Mouse (Mus musculus) left cerebral cortex, adult 18-20 months (tissue): ENCODE results near the gene Gm6904. TPM values are rescaled to one million over a fixed set of nuclear protein-coding genes. Genes with fewer than 3 reads are reported as not detected.

Experiments
- total RNA-seq, 2 experiments: library from RNA; stranded (reverse); gene quantifications; 2 replicates each; pipeline ENCODE4 v1.2.3; 2021

Gene Gm6904
- total RNA-seq, 2 experiments from 2014 or later = not detected

Other genes with a start within 250 kb of the Gm6904 start
- not detected for gene 1700129C05Rik, start 117.3 kb downstream of the Gm6904 start, total RNA-seq
- not detected for gene Gm5142, start 81.5 kb downstream of the Gm6904 start, total RNA-seq
- 10 to 100 TPM; 31.1 to 32.0 TPM for gene Rcbtb1, start 59.0 kb downstream of the Gm6904 start, total RNA-seq
- gene Phf11a, start 37.3 kb upstream of the Gm6904 start, total RNA-seq = not detected
- under 1 TPM; 0.60 to 0.82 TPM for gene Phf11b, start 81.1 kb upstream of the Gm6904 start, total RNA-seq
- gene Phf11d, start 105.3 kb upstream of the Gm6904 start, total RNA-seq = under 1 TPM; 0.81 to 0.84 TPM
- gene Phf11c, start 135.2 kb upstream of the Gm6904 start, total RNA-seq = under 1 TPM; 0.28 to 0.37 TPM
- gene Setdb2, start 180.7 kb upstream of the Gm6904 start, total RNA-seq = 1 to 10 TPM; 4.9 to 7.1 TPM
- 10 to 100 TPM; 27.1 to 27.7 TPM for gene Cab39l, start 180.8 kb upstream of the Gm6904 start, total RNA-seq